Mouse (Mus musculus): ENCODE data around the gene Slc7a8.
A peak's percentile ranks its signal among the peaks of the same experiment; 100 is the strongest.

Slc7a8 gene

DNA sequence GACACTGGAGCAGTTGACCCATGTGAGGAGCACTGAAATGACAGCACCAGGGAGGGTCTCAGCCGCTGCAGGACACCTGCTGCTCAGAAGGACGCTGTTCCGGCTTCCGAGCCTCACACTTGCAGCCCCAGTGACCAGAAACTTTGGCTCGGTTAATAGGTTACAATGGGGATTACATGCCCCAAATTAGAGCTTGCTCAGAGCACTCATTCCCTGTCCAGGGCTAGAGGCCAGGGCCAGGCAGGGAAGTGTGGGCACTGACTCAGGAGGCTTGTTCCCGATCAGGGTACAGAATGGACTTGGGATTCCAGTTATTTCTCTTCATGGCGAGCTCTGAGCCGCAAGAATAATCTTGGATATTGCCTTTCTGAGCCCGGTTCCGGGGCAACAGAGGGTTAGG, 44.1 kb downstream of the Slc7a8 start:
- no peak for DNase-seq (ENCODE audit: low read depth in 2 of 2, low spot score in 2 of 2)

DNA sequence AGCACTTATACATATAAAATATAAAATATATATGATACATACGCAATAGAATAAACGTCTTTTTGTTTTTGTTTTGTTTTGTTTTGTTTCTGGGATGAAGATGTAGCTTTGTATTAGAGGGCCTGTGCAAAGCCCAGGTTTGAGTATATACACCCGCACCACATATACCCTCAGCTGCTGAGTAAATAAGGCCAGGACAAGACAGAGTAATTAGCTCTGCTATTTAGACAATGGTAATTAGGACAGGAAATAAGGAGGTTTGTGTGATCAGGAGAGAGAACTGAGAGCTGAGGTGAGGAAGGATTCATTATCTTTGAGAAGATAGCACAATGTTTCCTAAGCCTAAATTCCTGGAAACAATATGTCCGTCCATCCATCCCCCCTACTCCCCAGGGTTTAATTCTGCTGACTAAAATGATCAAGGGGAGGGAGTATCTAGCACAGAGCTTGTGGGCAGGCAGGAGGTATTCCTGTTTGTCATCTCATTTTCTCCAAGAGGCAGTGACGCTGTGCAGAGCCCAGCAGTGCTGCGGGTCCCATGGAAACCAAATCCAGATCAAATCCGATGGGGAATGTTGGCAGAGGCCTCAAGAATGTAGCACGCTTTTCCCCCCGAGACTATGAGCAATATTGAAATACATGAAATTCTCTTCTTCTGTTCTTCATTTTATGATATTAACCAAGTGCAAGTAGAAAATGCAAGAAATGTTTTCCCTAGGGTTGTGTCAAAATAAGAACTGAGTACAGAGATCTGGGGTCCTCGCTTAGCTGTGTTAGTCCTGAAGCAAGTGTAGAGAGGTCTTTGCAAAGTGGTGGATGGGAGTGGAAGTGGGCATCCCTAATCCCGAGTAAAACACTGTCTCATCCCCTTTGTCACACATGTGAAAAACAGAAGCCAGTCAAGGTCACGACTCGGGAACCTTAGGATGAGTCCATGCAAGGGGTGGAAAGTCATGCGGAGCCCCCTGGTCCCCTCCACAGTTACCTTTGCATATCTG, 44.9 kb downstream of the Slc7a8 start:
- DNase-seq (ENCODE audit: low read depth in 2 of 2, low spot score in 2 of 2): no peak

DNA sequence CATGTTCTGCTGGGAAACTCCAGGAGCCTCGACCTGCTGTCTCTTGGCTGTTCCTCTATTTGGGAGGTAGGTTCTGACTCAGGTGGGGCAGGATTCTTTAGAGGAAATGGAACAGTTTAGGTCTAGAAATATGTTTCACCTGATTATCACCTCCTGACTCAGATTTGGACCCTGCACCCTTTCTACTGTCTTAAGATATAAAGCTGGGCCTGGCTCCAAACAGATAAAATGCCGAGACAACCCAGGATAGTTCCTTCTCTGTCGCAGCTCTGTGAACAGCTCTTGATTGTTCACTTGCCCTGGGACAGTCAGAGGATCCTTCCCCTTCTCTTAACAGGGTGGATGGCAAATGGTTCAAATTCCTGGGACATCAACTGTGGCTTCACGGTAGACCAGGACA, 46.5 kb downstream of the Slc7a8 start:
- no peak for DNase-seq (ENCODE audit: low read depth in 2 of 2, low spot score in 2 of 2)

DNA sequence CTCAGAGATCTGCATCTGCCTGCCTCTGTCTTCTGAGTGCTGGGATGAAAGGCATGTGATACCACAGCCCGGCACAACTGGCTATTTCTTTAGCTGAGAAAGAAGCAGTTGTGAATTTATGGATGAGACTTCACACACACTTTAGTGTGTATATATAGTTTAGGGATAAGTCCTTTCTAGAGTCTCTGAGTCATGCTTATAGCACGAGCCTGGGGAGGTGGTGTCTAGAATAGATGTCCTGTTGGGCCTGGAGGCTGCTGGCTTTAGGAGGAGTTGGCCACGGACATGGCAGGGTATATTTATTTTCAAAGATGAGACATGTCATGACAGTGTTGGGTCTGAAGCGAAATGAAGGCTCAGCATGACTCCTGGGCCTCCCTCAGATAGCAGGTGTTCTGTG, 47.7 kb downstream of the Slc7a8 start:
- DNase-seq (ENCODE audit: low read depth in 2 of 2, low spot score in 2 of 2): no peak

DNA sequence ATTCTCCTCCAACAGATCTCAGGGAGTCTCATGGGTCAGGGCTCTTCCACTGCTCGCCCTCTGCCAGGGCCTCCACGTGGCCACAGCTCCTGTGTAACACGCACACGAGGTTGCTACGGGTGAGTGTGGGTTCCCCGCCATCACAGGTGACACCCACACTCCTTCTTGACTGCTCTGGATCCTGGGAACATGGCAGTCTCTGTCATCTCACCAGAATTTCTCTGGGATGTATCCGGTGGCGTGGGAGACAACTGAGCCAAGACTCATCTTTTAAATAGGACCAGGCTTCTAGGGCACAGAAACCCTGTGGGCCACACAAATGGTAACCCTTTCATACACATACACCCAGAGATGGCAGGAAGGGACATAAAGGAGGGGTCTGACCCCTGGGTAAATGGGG, 49.5 kb downstream of the Slc7a8 start:
- no peak for DNase-seq (ENCODE audit: low read depth in 2 of 2, low spot score in 2 of 2)

- DNase-seq (ENCODE audit: low read depth in 2 of 2, low spot score in 2 of 2): no peak
Measured at GRCm38 (mm10) chr14:54730305-54730704, 51.4 kb downstream of the Slc7a8 start.

- no peak for DNase-seq (ENCODE audit: low read depth in 2 of 2, low spot score in 2 of 2)
Measured at GRCm38 (mm10) chr14:54728823-54729653, 52.7 kb downstream of the Slc7a8 start.

DNA sequence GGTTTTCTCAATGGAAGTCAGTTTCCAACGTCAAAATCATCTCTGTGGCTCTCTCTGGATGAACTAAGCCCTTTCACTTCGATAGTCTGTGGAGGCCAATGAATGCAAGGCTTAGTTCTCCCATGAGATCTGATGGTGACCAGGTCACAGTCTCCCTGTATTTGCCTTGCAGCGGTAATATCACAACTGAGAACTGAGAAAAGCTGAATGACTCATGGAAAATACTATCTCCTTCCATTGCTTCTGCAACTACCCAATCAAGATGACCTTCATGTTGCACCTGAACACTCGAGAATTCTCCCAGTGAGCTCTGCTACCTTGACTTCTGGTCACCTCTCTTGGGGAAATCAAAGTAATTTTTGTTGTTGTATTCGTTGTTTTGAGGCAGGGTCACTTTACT, 54.2 kb downstream of the Slc7a8 start:
- DNase-seq (ENCODE audit: low read depth in 2 of 2, low spot score in 2 of 2): no peak

- no peak for DNase-seq (ENCODE audit: low read depth in 2 of 2, low spot score in 2 of 2)
Measured at GRCm38 (mm10) chr14:54724049-54724448, 57.7 kb downstream of the Slc7a8 start.

GRCm38 (mm10) chr14:54721711-54722110, 60.0 kb downstream of the Slc7a8 start:
- no peak for DNase-seq (ENCODE audit: low read depth in 2 of 2, low spot score in 2 of 2)

DNA sequence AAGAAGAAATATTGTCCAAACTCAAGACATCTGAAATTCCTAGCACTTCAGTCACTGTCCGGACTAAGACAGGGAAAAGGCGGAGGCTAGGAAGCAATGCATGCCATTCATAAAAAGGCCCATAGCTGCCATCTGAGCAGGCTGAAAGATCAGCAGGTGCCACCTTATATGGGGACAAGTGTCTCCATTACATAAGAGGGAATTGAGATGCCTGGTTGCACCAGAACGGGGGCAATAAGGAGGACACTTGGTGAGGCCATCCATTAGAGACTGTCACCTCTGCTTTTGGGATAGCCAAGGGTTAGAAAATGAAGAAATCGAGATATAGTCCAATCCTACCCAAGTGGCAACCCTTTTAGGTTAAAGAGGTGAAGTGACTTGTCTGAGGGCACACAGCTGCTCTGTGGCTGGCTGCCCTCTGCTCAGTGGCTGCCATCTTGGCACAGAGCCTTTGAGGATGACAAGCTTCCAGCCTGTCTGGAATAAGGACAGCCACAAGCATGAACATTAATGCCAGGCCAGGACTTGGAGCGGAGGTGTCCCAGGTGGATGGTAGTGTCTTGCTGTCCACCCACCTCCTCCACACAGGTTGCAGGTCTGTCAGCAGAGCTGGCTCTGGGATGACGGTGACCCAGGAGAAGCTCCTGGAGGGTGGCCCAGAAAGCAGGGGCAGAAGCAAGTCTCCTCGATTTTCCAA, 60.9 kb downstream of the Slc7a8 start:
- DNase-seq (ENCODE audit: low read depth in 2 of 2, low spot score in 2 of 2): no peak

DNA sequence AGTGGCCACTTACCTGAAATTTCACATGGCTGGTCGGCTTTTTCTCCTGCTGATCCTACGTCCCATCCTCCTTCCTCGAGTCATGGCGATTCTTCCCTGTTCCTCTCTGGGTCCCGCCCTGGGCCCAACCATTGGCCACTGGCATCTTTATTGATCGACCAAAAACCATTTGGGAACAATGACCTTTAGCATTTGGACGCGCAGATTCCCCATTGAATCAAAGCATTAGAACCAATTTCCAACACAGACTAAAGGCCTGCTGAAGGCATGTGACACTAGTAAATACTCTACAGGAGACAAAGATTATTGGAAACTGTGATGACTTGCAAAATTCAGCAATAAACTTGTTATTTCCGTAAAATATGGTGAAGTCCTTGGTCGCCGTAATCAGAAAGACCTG, 61.7 kb downstream of the Slc7a8 start:
- DNase-seq (ENCODE audit: low read depth in 2 of 2, low spot score in 2 of 2): no peak

DNA sequence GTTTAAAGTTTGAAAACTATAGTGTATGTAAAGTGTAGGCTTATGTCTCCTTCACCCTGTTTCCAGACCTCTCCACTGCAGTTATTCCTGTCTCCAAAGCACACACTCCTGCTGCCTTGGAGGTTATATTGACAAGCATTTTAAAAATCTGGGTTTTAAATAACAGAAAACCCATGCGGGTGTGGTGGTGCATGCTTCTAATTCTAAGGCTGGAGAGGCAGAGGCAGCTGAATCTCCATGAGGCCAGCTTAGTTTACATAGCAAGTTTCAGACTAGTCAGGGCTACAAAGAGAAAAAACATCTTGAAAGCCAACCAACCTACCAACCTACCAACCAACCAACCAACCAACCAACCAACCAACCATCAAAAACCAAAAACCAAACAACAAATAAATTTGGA, 66.3 kb downstream of the Slc7a8 start:
- no peak for DNase-seq (ENCODE audit: low read depth in 2 of 2, low spot score in 2 of 2)

- DNase-seq (ENCODE audit: low read depth in 2 of 2, low spot score in 2 of 2): peak in 1 of 2 experiments; percentile 16
Measured at GRCm38 (mm10) chr14:54714617-54715081, 67.1 kb downstream of the Slc7a8 start.

DNA sequence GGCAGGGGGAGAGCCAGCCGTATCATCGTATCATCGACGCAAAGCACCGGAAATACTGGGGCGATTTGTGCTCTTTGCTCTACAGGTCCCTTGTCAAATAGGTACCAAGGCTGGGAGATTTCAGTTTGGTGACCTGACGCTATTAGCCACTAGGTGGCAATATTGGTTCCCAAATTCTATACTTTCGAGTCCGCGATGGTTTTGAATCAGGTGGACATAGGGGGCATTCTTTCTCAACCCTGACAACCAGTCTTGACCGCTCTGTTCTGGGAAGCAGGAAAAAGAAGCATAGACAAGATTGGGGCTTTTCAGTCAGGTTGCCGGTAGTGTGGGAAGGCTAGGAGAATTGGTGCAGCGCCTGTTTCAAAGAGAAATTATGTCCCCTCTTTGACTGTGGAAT, 67.6 kb downstream of the Slc7a8 start:
- DNase-seq (ENCODE audit: low read depth in 2 of 2, low spot score in 2 of 2): peak; percentile 58 to 74

DNA sequence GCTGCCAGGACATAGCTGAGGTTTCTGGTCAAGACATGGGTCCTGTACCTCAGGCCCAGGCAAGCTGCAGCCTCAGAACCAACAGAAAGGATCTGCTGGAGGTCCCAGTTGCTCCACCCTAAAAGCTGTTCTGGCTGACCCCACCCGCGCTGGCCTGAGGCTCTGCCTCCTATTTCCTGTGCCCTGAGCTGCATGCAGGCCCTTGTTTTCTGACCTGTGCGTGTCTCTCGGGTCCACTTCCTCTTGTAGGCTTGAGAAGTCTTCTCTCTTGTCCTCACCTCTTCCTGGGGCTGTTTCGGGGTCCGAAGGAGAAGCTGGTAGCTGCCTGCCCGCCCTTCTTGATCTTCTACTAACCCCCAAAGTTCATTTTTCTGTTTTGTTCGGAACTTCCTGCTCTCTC, 68.9 kb downstream of the Slc7a8 start:
- DNase-seq (ENCODE audit: low read depth in 2 of 2, low spot score in 2 of 2): no peak

GRCm38 (mm10) chr14:54712074-54712473, 69.7 kb downstream of the Slc7a8 start, which contains the start of gene Cebpe:
TSS of gene Cebpe (minus strand) at chr14:54712174.
- DNase-seq (ENCODE audit: low read depth in 2 of 2, low spot score in 2 of 2): no peak

- DNase-seq (ENCODE audit: low read depth in 2 of 2, low spot score in 2 of 2): no peak
Measured at GRCm38 (mm10) chr14:54709054-54709453, 72.7 kb downstream of the Slc7a8 start.

DNA sequence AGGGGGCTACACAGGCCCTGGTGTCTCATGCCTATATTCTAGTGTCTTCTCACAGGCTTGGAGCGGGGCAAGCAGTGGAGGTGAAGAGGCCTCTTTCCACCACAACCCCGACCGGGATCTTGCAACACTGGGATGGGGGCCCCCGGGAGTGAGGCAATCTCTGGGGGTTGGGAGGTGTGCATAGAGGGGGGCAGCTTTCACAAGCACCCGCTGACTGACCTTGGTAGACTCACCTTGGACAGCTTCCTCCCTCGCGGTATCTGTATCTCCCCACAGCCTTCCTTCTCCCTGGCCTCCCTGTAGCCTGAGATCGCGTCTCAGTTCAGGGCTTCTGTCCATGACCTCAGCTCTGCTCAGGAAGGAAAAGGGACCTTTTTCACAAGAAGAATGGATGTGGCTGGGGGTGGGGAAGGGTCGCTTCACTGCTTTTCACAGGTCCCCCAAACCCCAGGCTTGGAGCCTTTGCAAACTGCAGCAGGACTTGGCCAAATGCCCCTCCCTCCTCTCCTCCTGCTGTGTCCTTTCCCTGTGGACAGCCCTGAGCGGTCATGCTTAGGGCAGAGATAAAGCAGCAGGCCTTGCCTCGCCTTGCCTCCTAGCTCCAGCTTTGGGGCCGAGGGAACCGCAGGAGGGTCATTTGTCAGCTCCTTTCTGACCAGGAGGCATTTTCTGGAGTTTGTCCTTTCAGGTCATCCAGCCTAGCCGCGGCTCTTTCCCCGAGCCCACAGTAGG, 75.0 kb downstream of the Slc7a8 start:
- DNase-seq (ENCODE audit: low read depth in 2 of 2, low spot score in 2 of 2): no peak

- DNase-seq (ENCODE audit: low read depth in 2 of 2, low spot score in 2 of 2): no peak
Measured at GRCm38 (mm10) chr14:54705844-54706243, 75.9 kb downstream of the Slc7a8 start.

DNA sequence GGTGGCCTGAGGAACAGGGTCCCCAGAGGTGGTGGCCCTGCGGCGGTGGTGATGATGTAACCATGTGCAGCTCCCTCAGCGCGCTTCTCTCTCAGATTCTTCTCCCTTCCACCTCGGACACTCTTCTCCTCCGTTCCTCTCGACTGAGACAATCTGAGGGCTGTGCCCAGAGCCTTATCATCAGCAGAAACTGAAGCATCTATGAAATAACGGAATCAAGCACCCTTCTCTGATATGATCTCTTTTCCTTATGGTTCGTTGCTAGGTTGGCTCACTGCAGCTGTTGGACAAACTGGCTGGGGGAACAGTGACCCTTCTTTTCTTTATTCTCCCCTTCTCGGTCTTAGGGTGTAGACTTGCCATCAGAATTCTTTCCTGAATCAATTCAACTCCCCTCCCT, 78.5 kb downstream of the Slc7a8 start:
- DNase-seq (ENCODE audit: low read depth in 2 of 2, low spot score in 2 of 2): no peak

Data from CD8-positive naive resting alpha-beta T cell, adult 2 months (primary cell).